Mouse (Mus musculus): ENCODE measurements around the gene Gatad2a.
"Not testable (repeated sequence)": the region's sequence is repeated elsewhere in the genome, so short reads cannot be mapped to it uniquely, and the experiment has no call there.

DNA sequence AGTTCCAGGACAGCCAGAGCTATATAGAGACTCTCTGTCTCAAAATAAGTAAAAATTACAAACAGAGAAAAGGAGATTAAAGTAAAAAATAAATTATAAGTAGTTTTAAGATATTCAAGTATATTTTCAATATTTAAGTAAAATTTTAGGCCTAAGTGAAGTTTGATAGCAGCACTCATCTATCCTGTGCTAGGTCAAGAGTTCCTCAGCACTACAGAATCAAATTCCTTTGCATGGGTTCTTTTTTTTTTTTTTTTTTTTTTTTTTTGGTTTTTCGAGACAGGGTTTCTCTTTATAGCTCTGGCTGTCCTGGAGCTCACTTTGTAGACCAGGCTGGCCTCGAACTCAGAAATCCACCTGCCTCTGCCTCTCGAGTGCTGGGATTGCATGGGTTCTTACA, 53.7 kb downstream of the Gatad2a start:
- TF ChIP-seq CTCF (IDR thresholded peaks at IDR 0.05; ENCODE audit: low read depth, low read length); POLR2A (IDR thresholded peaks at IDR 0.05; ENCODE audit: borderline replicate concordance, low read depth, low read length): not testable (repeated sequence)
